Mouse (Mus musculus) G1E (cell line): ENCODE data around the gene Lrrc32. TPM values are rescaled to one million over a fixed set of nuclear protein-coding genes. Genes with fewer than 3 reads are reported as not detected.

ENCODE experiments used
- ATAC-seq: 2 replicates; pipeline ENCODE4 v1.8.0; 2016; ENCODE audit warnings: mild to moderate bottlenecking; ENCODE audit not compliant: insufficient number of reproducible peaks, poor library complexity, low FRiP score, severe bottlenecking; ENCODE audit errors: extremely low read depth
- DNase-seq: peaks from one replicate; pipeline ENCODE4 v3.0.0; 2012; ENCODE audit warnings: low spot score
- H3K27me3 ChIP-seq: 2 replicates; pipeline ENCODE4 v1.6.1; 2012; ENCODE audit warnings: mild to moderate bottlenecking, low read length, inconsistent platforms; ENCODE audit not compliant: insufficient read depth
- H3K36me3 ChIP-seq: replicated peaks from 2 replicates; pipeline ENCODE3; 2012; ENCODE audit warnings: mild to moderate bottlenecking, inconsistent platforms
- H3K4me1 ChIP-seq: 2 replicates; pipeline ENCODE4 v1.6.1; 2012; ENCODE audit warnings: low read depth, low read length, inconsistent platforms, mixed read lengths; ENCODE audit not compliant: insufficient read depth
- H3K4me3 ChIP-seq: 2 replicates; pipeline ENCODE4 v1.5.1; 2012; ENCODE audit warnings: low read depth, mild to moderate bottlenecking, inconsistent platforms, low read length, moderate library complexity, mixed read lengths
- H3K9me3 ChIP-seq: replicated peaks from 2 replicates; pipeline ENCODE4 v1.6.1; 2012; ENCODE audit warnings: inconsistent platforms
- CTCF ChIP-seq: IDR thresholded peaks from 2 replicates; pipeline ENCODE4 v1.5.1; 2012; ENCODE audit warnings: low read depth, low read length, inconsistent platforms, mixed read lengths
- GATA1 ChIP-seq: IDR thresholded peaks from 2 replicates; pipeline ENCODE4 v1.6.1; 2012; ENCODE audit warnings: borderline replicate concordance, low read length, inconsistent platforms, mixed read lengths
- GATA2 ChIP-seq: IDR thresholded peaks from 2 replicates; pipeline ENCODE4 v1.6.1; 2012; ENCODE audit warnings: low read depth, low read length, inconsistent platforms, borderline replicate concordance
- POLR2AphosphoS5 ChIP-seq: IDR thresholded peaks from 2 replicates; pipeline ENCODE4 v1.6.1; 2012; ENCODE audit warnings: low read depth, low read length, inconsistent platforms; ENCODE audit not compliant: insufficient replicate concordance
- TAL1 ChIP-seq: conservative IDR thresholded peaks from 2 replicates; pipeline ENCODE4 v1.6.1; 2012; ENCODE audit warnings: low read depth, low read length, inconsistent platforms, mixed read lengths
- polyA plus RNA-seq: library from polyadenylated mRNA; stranded (reverse); fragments of >175 nt; gene quantifications from 2 replicates; pipeline ENCODE4 v1.2.3, GENCODE M21; 2012
- total RNA-seq, 2 experiments: library from RNA; stranded (forward) in 1 of 2; stranded (reverse) in 1 of 2; fragments of 200-1000 nt in 1 of 2; fragments of >200 nt in 1 of 2; fragmentation: Nextera tagmentation in 1 of 2; gene quantifications; 2 replicates each; pipeline ENCODE4 v1.2.3; 2014 to 2017

Lrrc32 gene
- total and polyA plus RNA-seq, 3 experiments, result 0.05 TPM; not detected in 2

GRCm38 (mm10) chr7:98550596-98550995 lies 61.5 kb downstream of the Lrrc32 start:
- Histone ChIP-seq H3K9me3 (no peaks in the 10 kb centered on the region), H3K27me3 (peaks cover 21% of the 10 kb centered on the region), H3K4me1 (no peaks in the 10 kb centered on the region), H3K36me3 (no peaks in the 10 kb centered on the region), H3K4me3 (no peak overlapping the region)
- TF ChIP-seq TAL1, result no peak
- TF ChIP-seq POLR2AphosphoS5, result no peak
- TF ChIP-seq GATA1, result no peak
- TF ChIP-seq CTCF, result no peak
- no peak for TF ChIP-seq GATA2
- ATAC-seq (no peak), DNase-seq (no peak)

- peaks cover 25% of the 10 kb centered on the region for H3K27me3 ChIP-seq
- H3K4me1 ChIP-seq, result no peaks in the 10 kb centered on the region
- H3K36me3 ChIP-seq, result no peaks in the 10 kb centered on the region
- ATAC-seq (no peak), DNase-seq (no peak)
- no peak for TF ChIP-seq CTCF
- no peak for TF ChIP-seq TAL1
- TF ChIP-seq POLR2AphosphoS5, result no peak
- TF ChIP-seq GATA1, result no peak
- TF ChIP-seq GATA2, result no peak
- no peaks in the 10 kb centered on the region for H3K9me3 ChIP-seq
- no peak overlapping the region for H3K4me3 ChIP-seq
Measured at GRCm38 (mm10) chr7:98551041-98551440, 62.0 kb downstream of the Lrrc32 start.

Other genes with a start within 250 kb of the Lrrc32 start
- gene Acer3, start 168.1 kb upstream of the Lrrc32 start, total RNA-seq (2014; fragmentation: Nextera tagmentation), result 67.7 and 88.3 TPM in 2 replicates
- 133 and 145 TPM in 2 replicates for gene Acer3, start 168.1 kb upstream of the Lrrc32 start, total RNA-seq (2017)
- gene Acer3, start 168.1 kb upstream of the Lrrc32 start, polyA plus RNA-seq, result 5.7 and 12.1 TPM in 2 replicates
- gene Tsku, start 128.0 kb upstream of the Lrrc32 start, total RNA-seq (2014; fragmentation: Nextera tagmentation), result not detected in 2 replicates
- not detected in 2 replicates for gene Tsku, start 128.0 kb upstream of the Lrrc32 start, total RNA-seq (2017)
- not detected in 2 replicates for gene Tsku, start 128.0 kb upstream of the Lrrc32 start, polyA plus RNA-seq
- gene Gucy2d, start 48.9 kb upstream of the Lrrc32 start, total RNA-seq (2014; fragmentation: Nextera tagmentation), result not detected in 2 replicates
- gene Gucy2d, start 48.9 kb upstream of the Lrrc32 start, total RNA-seq (2017), result 0.05 TPM in 1 of 2 replicates, not detected in the other
- gene Gucy2d, start 48.9 kb upstream of the Lrrc32 start, polyA plus RNA-seq, result not detected in 2 replicates
- 179 and 201 TPM in 2 replicates for gene Emsy, start 167.5 kb downstream of the Lrrc32 start, total RNA-seq (2014; fragmentation: Nextera tagmentation)
- gene Emsy, start 167.5 kb downstream of the Lrrc32 start, total RNA-seq (2017), result 50.9 and 57.2 TPM in 2 replicates
- gene Emsy, start 167.5 kb downstream of the Lrrc32 start, polyA plus RNA-seq, result 3.6 and 3.9 TPM in 2 replicates
- gene Thap12, start 213.8 kb downstream of the Lrrc32 start, total RNA-seq (2014; fragmentation: Nextera tagmentation), result 58.2 and 62.2 TPM in 2 replicates
- gene Thap12, start 213.8 kb downstream of the Lrrc32 start, total RNA-seq (2017), result 68.5 and 79.1 TPM in 2 replicates
- 28.3 and 35.1 TPM in 2 replicates for gene Thap12, start 213.8 kb downstream of the Lrrc32 start, polyA plus RNA-seq